Mouse (Mus musculus) lung, postnatal 0 days (tissue): ENCODE measurements around the gene Prkar2b.

ENCODE experiments used
- CTCF ChIP-seq: IDR thresholded peaks from 2 replicates; pipeline ENCODE4 v1.5.1; 2016; ENCODE audit warnings: antibody characterized with exemption, mild to moderate bottlenecking
- EP300 ChIP-seq: IDR thresholded peaks from 2 replicates; pipeline ENCODE4 v1.6.1; 2016; ENCODE audit warnings: antibody characterized with exemption, mild to moderate bottlenecking, control low read depth

GRCm38 (mm10) chr12:32074271-32074670 lies 13.2 kb upstream of the Prkar2b start:
- TF ChIP-seq EP300 (no peak), CTCF (no peak)
